Mouse (Mus musculus): ENCODE data around the gene Zfp93.
A peak's percentile ranks its signal among the peaks of the same experiment; 100 is the strongest.

The Zfp93 gene

GRCm38 (mm10) chr7:24291387-24292090 lies 21.3 kb downstream of the Zfp93 start:
- DNase-seq (ENCODE audit: low spot score in 2 of 2) = no peak

- no peak for DNase-seq (ENCODE audit: low spot score in 2 of 2)
Observed at GRCm38 (mm10) chr7:24293061-24293851, 23.0 kb downstream of the Zfp93 start.

GRCm38 (mm10) chr7:24294763-24295162 lies 24.5 kb downstream of the Zfp93 start:
- DNase-seq (ENCODE audit: low spot score in 2 of 2) = no peak

- DNase-seq (ENCODE audit: low spot score in 2 of 2) = no peak
Observed at GRCm38 (mm10) chr7:24295376-24295775, 25.2 kb downstream of the Zfp93 start.

- DNase-seq (ENCODE audit: low spot score in 2 of 2) = no peak
Observed at GRCm38 (mm10) chr7:24296386-24296785, 26.2 kb downstream of the Zfp93 start.

- no peak for DNase-seq (ENCODE audit: low spot score in 2 of 2)
Observed at GRCm38 (mm10) chr7:24297361-24298095, 27.3 kb downstream of the Zfp93 start.

GRCm38 (mm10) chr7:24298635-24298972 lies 28.4 kb downstream of the Zfp93 start:
- no peak for DNase-seq (ENCODE audit: low spot score in 2 of 2)

- DNase-seq (ENCODE audit: low spot score in 2 of 2) = peak; percentile 86 to 87
Observed at GRCm38 (mm10) chr7:24298973-24299708, 28.9 kb downstream of the Zfp93 start.

GRCm38 (mm10) chr7:24299823-24300481 lies 29.7 kb downstream of the Zfp93 start:
- DNase-seq (ENCODE audit: low spot score in 2 of 2) = no peak

- no peak for DNase-seq (ENCODE audit: low spot score in 2 of 2)
Observed at GRCm38 (mm10) chr7:24300771-24301282, 30.6 kb downstream of the Zfp93 start, which contains the start of gene Zfp61. Gene Zfp61, minus strand, starts transcription at chr7:24301232.

- DNase-seq (ENCODE audit: low spot score in 2 of 2) = no peak
Observed at GRCm38 (mm10) chr7:24315726-24316566, 45.7 kb downstream of the Zfp93 start.

GRCm38 (mm10) chr7:24316567-24317092 lies 46.4 kb downstream of the Zfp93 start, which contains the start of gene Zfp94:
Gene Zfp94, minus strand, starts transcription at chr7:24316666.
- peak; percentile 90 to 95 for DNase-seq (ENCODE audit: low spot score in 2 of 2)

- no peak for DNase-seq (ENCODE audit: low spot score in 2 of 2)
Observed at GRCm38 (mm10) chr7:24318942-24319341, 48.7 kb downstream of the Zfp93 start.

GRCm38 (mm10) chr7:24322593-24322992 lies 52.4 kb downstream of the Zfp93 start:
- DNase-seq (ENCODE audit: low spot score in 2 of 2) = no peak

GRCm38 (mm10) chr7:24325197-24325596 lies 55.0 kb downstream of the Zfp93 start:
- DNase-seq (ENCODE audit: low spot score in 2 of 2) = no peak

GRCm38 (mm10) chr7:24325675-24326128 lies 55.5 kb downstream of the Zfp93 start:
- DNase-seq (ENCODE audit: low spot score in 2 of 2) = peak; percentile 38 to 41

GRCm38 (mm10) chr7:24326273-24327135 lies 56.3 kb downstream of the Zfp93 start:
- DNase-seq (ENCODE audit: low spot score in 2 of 2) = no peak
